Mouse (Mus musculus) mouse trophoblast stem cell (cell line): Measurements from ENCODE around the gene Cpxcr1.

Source experiments
- in situ Hi-C, 2 experiments: fragments of 300-500 bp; cut with MseI, MboI; formaldehyde crosslinking; loops; 2 replicates in 1 of 2; 3 replicates in 1 of 2; pipeline ENCODE4 v1.15.1; 2025

The Cpxcr1 gene

GRCm38 (mm10) chrX:116448644-116449043 lies at the start of gene Cpxcr1:
Cpxcr1 (plus strand) TSS chrX:116448944.
- in situ Hi-C loops: no loop called here
